Mouse (Mus musculus) heart, adult 2 months (tissue): ENCODE measurements around the gene Rasgrp2. TPM values are rescaled to one million over a fixed set of nuclear protein-coding genes. Genes with fewer than 3 reads are reported as not detected.

Source experiments
- DNase-seq, 2 experiments: peaks; one replicate each; pipeline ENCODE4 v3.0.0; 2021
- H3K27ac ChIP-seq: fragments of 200-600 bp; 2 replicates; pipeline ENCODE4 v1.8.1; 2022
- H3K27me3 ChIP-seq: fragments of 200-500 bp; 2 replicates; pipeline ENCODE4 v1.6.1; 2012; ENCODE audit warnings: mild to moderate bottlenecking, low read length, inconsistent platforms, mixed read lengths; ENCODE audit not compliant: control insufficient read depth, insufficient read depth
- H3K36me3 ChIP-seq: fragments of 200-500 bp; 2 replicates; pipeline ENCODE4 v1.6.1; 2012; ENCODE audit warnings: low read length, inconsistent platforms; ENCODE audit not compliant: control insufficient read depth, insufficient read depth
- H3K4me1 ChIP-seq: fragments of 200-500 bp; 2 replicates; pipeline ENCODE4 v1.6.1; 2011; ENCODE audit warnings: low read length; ENCODE audit not compliant: control insufficient read depth, insufficient read depth
- H3K4me3 ChIP-seq: fragments of 200-600 bp; 2 replicates; pipeline ENCODE4 v1.8.1; 2022
- H3K79me2 ChIP-seq: fragments of 200-500 bp; replicated peaks from 2 replicates; pipeline ENCODE4 v1.6.1; 2012; ENCODE audit warnings: mild to moderate bottlenecking, inconsistent platforms, low read length, moderate library complexity, mixed read lengths; ENCODE audit not compliant: control insufficient read depth, insufficient read depth
- H3K9ac ChIP-seq: fragments of 200-500 bp; 2 replicates; pipeline ENCODE4 v1.6.1; 2012; ENCODE audit warnings: low read depth, mild to moderate bottlenecking, control low read depth, inconsistent platforms, low read length, mixed read lengths
- CTCF ChIP-seq: fragments of 200-600 bp; IDR thresholded peaks from 2 replicates; pipeline ENCODE4 v1.8.1; 2022; ENCODE audit warnings: antibody characterized with exemption, mild to moderate bottlenecking, moderate library complexity
- EP300 ChIP-seq: fragments of 200-500 bp; IDR thresholded peaks from 2 replicates; pipeline ENCODE4 v1.6.1; 2011; ENCODE audit warnings: low read depth, low read length, control low read depth; ENCODE audit not compliant: insufficient read depth
- POLR2A ChIP-seq: fragments of 200-500 bp; IDR thresholded peaks from 2 replicates; pipeline ENCODE4 v1.6.1; 2011; ENCODE audit warnings: mild to moderate bottlenecking, low read depth, low read length, control low read depth; ENCODE audit not compliant: insufficient read depth
- WGBS: fragments of 180-500 bp; shearing (Covaris S2); methylation state at CpG from one replicate; pipeline ENCODE4 v1.1.7; 2018; 5-methylcytosine and 5-hydroxymethylcytosine counted together
- intact Hi-C: fragments of 180-260 bp; cut with DNase I; formaldehyde crosslinking; loops from one replicate; pipeline ENCODE4 v1.15.1; 2025
- polyA plus RNA-seq: library from polyadenylated mRNA; depleted of rRNA; stranded (reverse); fragments of >200 nt; gene quantifications from 2 replicates; pipeline ENCODE4 v1.2.3, GENCODE M21; 2012
- total RNA-seq, 2 experiments: library from RNA; stranded (reverse); gene quantifications; 2 replicates each; pipeline ENCODE4 v1.2.3; 2021

Rasgrp2 gene
- total and polyA plus RNA-seq, 3 experiments, result 43.3 to 97.2 (median 48.0) TPM

- TF ChIP-seq CTCF, result no peak
- TF ChIP-seq POLR2A, result no peak
- no peak for TF ChIP-seq EP300
- intact Hi-C loops, result loop anchor here (2.0 kb wide), 1 partner anchor 17 kb away; no protein-coding TSS in a partner anchor
- Histone ChIP-seq H3K27me3 (no peaks in the 10 kb centered on the region), H3K4me3 (no peak overlapping the region), H3K9ac (no peak overlapping the region), H3K36me3 (peaks cover 3% of the 10 kb centered on the region; the same call in 1 of the 2 replicates), H3K79me2 (0 out of 2 replicates have a peak, but pooled peaks cover 1% of the 10 kb centered on the region), H3K4me1 (peaks cover 6% of the 10 kb centered on the region; the same call in 1 of the 2 replicates), H3K27ac (no peak overlapping the region)
- no peak for DNase-seq
- WGBS, result 41% methylated on average over 16 of the region's 16 CpGs
Observed at GRCm38 (mm10) chr19:6389803-6390202, 9.3 kb upstream of the Rasgrp2 start.

GRCm38 (mm10) chr19:6390251-6390650, 8.9 kb upstream of the Rasgrp2 start:
- H3K79me2 ChIP-seq, result 0 out of 2 replicates have a peak, but pooled peaks cover 1% of the 10 kb centered on the region
- no peaks in the 10 kb centered on the region for H3K27me3 ChIP-seq
- no peak overlapping the region for H3K4me3 ChIP-seq
- TF ChIP-seq CTCF (no peak), POLR2A (no peak), EP300 (no peak)
- peaks cover 3% of the 10 kb centered on the region; the same call in 1 of the 2 replicates for H3K36me3 ChIP-seq
- WGBS, result 73% methylated on average over 6 of the region's 6 CpGs
- intact Hi-C loops, result no loop called here
- no peak overlapping the region for H3K27ac ChIP-seq
- H3K4me1 ChIP-seq, result peaks cover 6% of the 10 kb centered on the region; the same call in 1 of the 2 replicates
- no peak overlapping the region for H3K9ac ChIP-seq
- DNase-seq, result no peak

- Histone ChIP-seq H3K4me3 (no peak overlapping the region), H3K27me3 (no peaks in the 10 kb centered on the region), H3K79me2 (no peaks in the 10 kb centered on the region), H3K9ac (no peak overlapping the region), H3K27ac (no peak overlapping the region), H3K4me1 (no peaks in the 10 kb centered on the region; the same call in 1 of the 2 replicates), H3K36me3 (peaks cover 3% of the 10 kb centered on the region; the same call in 1 of the 2 replicates)
- DNase-seq, result no peak
- 91% methylated on average over 14 of the region's 14 CpGs for WGBS
- no peak for TF ChIP-seq POLR2A
- TF ChIP-seq CTCF, result peak; percentile 62
- TF ChIP-seq EP300, result no peak
- intact Hi-C loops, result no loop called here
Observed at GRCm38 (mm10) chr19:6392743-6393393, 6.3 kb upstream of the Rasgrp2 start.

GRCm38 (mm10) chr19:6393637-6394036, 5.5 kb upstream of the Rasgrp2 start:
- intact Hi-C loops, result no loop called here
- no peaks in the 10 kb centered on the region for H3K27me3 ChIP-seq
- peaks cover 6% of the 10 kb centered on the region; the same call in 1 of the 2 replicates for H3K36me3 ChIP-seq
- peak in 1 of 2 experiments; percentile 6 for DNase-seq
- no peak overlapping the region for H3K9ac ChIP-seq
- H3K4me3 ChIP-seq, result no peak overlapping the region
- H3K4me1 ChIP-seq, result no peaks in the 10 kb centered on the region; the same call in 1 of the 2 replicates
- H3K27ac ChIP-seq, result no peak overlapping the region
- H3K79me2 ChIP-seq, result no peaks in the 10 kb centered on the region
- 82% methylated on average over 16 of the region's 16 CpGs for WGBS
- TF ChIP-seq CTCF (no peak), POLR2A (no peak), EP300 (no peak)

- Histone ChIP-seq H3K9ac (no peak overlapping the region), H3K4me1 (peaks cover 2% of the 10 kb centered on the region; the same call in 1 of the 2 replicates), H3K79me2 (no peaks in the 10 kb centered on the region), H3K27me3 (no peaks in the 10 kb centered on the region), H3K36me3 (0 out of 2 replicates have a peak, but pooled peaks cover 3% of the 10 kb centered on the region), H3K27ac (no peak overlapping the region), H3K4me3 (no peak overlapping the region)
- 78% methylated on average over 5 of the region's 5 CpGs for WGBS
- no peak for DNase-seq
- TF ChIP-seq EP300 (no peak), CTCF (no peak), POLR2A (no peak)
- intact Hi-C loops, result no loop called here
Observed at GRCm38 (mm10) chr19:6396237-6396636, 2.9 kb upstream of the Rasgrp2 start.
